Mouse (Mus musculus): ENCODE measurements at regions not wholly inside any gene's neighbourhood (a gene's known extent, or its start where the extent isn't known, plus 50 kb on each side); places are given as distances from the start of the nearest gene placed in this dataset.

DNA sequence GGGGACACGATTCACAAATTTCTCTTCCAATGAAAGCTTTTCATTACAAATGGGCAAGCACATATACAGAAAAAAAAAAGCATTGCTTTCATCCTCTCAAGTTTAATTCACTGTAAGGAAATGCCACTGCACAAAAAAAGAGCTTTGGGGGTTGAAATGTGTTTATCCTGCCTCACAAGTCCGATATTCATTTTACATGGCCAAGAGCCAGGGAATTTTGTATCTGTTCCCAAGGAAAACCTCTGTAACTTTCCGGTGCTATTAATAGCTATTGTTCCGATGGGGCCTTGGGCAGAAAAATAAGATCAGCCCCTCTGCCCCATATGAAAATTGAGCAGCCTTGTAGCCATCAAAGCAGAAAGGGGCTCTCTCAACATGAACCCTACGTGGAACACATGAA lies 465.9 kb upstream of the Mki67 start:
- no peak for DNase-seq (ENCODE audit: low spot score)

DNA sequence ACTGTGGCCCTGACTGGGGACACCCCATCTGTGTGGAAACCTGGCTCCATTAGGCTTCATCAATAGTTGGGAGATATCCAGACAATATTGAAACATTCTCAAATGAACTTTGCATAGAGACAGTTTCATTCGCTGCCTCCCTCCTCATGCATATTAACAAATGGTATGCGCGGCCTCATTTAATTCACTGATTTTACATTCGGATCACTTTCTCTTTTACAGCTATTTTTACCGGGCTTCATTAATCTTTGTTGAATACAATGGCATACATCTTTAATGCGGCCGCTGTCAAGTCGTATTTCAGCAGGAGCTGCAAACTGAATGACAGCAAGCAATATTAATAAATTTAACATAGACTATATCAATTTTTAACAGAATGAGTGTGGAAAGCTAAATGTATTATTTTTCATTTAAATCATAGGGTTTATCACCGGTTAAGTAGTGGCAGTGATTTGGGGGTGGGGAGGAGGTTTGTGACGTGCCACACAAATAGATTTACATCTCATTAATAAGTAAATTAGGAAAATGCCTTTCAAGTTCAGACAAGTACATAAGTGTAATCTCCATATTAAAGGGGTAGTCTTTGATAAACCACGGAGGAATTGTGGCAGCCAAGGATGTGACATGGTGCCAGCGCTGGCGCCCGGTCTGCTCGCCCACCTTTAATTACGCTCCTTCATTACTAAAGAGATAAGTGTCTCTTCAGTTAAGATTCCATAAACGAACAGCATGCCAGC lies 480.4 kb upstream of the Mki67 start:
- DNase-seq (ENCODE audit: low spot score): no peak

DNA sequence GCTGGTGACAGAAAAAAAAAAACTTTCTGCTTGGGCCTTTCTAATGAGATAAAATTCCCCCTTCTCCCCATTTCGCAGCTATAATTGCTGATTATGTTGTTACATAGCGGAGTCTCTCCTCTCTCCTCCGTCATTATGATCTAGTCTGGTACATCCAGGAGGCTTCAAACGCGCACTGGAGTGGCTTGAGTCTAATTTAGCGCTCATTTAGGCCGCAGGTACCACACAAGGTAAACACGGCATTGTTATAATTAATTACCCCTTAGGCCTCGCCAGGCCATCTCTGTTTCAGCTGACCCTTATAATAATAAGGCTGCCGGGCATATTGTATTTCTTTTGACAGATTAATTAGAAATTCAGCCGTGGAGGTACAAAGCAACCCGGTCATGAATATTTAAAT lies 492.7 kb upstream of the Mki67 start:
- DNase-seq (ENCODE audit: low spot score): no peak

DNA sequence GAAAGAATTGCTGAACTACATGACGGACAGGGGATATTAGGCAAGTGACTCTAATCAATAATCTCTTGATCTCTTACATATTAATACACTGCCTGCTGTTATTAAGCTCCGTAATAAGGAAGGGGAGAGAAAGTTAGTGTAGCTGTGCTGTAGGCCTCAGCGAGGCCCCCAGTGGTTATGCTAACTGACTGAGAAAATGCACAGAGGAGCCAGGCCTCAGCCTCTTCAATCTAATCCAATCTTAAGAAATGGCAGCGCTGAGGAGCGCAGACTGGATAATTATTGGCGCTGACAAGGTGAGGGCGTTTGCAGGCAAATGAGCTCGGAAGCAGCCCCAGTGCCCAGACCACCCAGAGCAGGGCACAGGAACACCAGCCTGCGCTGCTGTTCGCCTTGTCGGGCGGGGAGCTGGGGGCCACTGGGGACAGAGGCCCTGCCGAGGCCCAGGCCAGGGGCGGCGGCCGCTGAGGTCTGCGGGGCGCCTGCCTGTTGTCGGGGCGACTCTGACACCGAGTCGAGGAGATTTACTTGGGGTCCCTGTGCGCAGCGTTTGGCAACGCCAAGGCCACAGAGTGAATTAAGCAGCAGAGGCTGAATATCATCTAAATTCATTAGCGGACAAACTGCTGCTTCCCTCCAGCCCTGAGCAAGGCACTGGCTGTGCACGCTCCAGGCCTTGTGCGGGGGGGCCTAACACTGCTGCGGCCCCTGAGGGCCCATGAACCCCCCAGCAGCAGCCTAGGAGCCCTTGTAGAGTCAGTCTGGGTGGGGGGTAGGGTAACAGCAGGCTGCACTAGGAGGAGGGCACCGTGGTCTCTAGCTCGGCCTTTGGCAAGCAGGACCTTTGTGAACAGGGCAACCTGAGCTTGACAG lies 493.4 kb upstream of the Mki67 start:
- DNase-seq (ENCODE audit: low spot score): no peak

DNA sequence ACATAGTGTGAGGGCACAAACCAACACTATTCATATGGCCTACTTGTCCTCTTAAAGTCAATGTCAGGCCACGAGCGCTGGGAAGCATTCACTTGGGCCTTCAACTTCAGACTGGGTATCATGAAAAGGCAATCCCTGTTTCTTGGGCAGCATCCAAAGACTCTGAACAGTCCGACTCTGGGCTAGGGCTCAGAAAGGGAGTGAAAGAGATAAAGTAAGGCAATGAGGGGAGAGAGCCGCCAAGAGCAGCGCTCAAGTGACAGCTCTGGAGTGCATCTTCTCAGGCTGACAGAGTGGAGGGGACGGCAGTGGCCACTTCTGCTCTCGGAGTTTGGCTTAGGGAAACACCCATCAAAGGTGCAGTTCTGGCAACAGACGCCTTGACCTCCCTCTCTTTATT lies 496.3 kb upstream of the Mki67 start:
- DNase-seq (ENCODE audit: low spot score): no peak

DNA sequence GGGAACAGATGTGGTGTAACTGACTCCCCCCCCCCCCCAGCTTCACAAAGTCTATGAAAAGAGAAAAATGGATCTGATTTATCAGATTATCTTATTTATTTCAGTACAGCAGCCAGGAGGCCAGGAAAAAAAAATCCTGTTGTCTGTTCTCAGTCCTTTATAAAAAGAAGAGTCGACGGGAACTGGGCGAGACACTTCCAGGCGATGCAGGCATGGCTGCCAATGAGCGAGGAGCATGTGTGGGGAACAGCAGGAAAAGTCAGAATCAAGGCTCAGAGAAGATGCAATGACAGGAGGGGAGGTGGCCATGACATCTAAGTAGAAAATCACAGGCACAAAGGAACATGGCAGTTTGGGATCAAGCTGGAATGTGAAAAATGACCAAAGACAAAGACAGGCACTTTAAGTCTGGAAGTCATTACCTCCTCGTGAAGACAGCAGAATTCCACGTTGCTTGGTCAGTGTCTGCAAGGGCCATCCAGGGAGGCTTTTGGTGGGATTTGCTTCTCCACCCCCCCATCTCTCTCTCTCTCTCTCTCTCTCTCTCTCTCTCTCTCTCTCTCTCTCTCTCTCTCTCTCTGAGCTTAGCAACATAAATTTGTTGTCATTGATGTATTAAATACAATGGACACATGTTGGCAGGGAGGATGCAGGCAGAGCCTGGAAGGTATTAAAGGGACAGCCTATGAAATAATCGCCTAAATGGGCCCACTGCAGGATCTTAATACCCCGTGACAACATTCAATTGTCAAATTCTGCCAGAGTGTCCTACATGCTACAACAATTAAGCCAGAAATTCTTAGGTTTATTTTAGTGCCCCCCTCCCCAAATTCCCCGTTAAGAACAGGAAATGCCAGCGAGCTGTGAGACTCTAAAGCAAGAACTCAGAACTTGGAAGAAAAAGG lies 497.1 kb upstream of the Mki67 start:
- DNase-seq (ENCODE audit: low spot score): no peak

DNA sequence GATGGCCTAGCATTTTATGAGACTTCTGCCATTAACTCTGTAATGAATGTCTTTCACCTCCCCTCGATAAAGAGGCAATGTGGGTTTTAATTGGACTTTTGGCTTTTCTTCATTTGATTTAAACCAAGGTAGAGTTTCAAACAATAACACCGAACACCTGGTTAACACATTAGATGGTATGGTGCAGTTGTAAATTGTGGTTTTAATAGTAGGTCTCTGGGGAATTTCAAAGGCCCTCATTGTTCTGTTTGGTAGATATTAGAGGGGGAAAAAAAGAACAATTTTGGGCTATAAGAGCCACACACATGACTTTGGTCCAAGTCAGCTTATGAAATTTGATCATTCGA lies 497.8 kb upstream of the Mki67 start:
- DNase-seq (ENCODE audit: low spot score): no peak

DNA sequence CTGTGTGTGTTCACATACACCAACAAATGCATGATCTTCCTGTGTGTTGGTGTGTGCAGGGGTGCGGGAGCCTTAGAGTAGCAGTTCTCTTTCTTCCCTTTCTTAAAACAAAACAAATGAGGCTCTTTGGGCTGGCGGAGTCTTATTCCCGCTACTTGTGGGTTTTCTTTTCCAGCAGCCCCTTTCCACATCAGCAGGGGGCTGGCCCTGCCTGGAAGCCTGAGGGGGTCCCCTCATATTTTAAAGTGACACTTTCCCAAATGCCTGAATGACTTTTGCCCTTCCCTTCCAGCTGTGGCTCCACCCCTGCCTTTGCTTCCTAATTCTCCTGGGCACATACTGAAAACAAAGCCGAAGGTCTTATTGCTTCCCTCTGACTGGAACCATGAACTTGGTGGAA lies 498.3 kb upstream of the Mki67 start:
- no peak for DNase-seq (ENCODE audit: low spot score)

DNA sequence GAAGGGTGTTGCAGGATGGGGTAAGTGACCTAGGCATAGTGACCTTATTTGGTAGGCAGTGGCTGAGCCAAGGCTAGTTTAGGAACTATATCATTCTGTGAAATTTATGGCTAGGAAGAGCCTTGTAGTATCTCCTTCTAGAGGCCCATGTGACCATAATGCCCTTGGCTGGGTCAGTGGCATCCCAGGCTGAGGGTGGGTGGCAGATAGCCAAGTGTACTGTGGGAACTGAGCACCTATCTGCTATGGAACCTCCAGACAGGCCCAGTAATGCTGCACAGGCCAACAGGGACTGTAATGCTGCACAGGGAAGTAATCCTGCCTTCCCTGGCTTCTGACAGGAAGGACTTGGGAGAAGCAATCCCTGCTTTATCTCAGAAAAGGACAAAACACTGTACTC lies 500.6 kb upstream of the Mki67 start:
- DNase-seq (ENCODE audit: low spot score): no peak

DNA sequence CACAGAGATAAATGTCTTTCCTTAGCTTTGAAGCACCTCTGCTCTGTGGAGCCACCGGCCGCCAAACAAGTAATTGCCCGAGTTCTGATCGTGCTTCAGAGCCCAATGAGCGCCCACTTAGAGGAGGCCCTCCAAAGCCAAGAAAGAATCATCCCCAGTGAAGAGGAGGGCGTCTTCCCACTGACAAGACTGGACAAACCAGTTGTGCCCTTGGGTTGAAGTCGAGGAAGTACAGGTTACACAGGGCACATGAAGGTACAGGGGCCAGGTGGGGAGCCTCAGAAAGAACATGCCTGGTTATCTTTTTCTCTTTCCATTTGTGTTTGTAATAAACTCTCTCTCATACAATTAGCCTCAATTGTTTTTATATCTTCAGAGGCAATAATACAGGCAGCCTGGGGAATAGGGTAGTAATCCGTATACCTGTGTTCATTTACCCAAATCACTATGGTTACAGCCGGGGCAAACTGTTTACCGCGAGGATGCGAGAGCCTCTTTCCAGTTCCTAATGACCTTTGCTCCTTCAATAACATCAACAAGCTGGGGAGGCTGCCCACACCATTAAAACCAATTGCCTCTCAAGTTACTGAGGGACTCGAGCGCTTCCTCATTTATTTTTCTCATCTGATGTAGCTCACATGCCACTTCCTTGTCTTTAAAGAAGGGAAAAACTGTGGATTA lies 503.5 kb upstream of the Mki67 start:
- DNase-seq (ENCODE audit: low spot score): no peak

DNA sequence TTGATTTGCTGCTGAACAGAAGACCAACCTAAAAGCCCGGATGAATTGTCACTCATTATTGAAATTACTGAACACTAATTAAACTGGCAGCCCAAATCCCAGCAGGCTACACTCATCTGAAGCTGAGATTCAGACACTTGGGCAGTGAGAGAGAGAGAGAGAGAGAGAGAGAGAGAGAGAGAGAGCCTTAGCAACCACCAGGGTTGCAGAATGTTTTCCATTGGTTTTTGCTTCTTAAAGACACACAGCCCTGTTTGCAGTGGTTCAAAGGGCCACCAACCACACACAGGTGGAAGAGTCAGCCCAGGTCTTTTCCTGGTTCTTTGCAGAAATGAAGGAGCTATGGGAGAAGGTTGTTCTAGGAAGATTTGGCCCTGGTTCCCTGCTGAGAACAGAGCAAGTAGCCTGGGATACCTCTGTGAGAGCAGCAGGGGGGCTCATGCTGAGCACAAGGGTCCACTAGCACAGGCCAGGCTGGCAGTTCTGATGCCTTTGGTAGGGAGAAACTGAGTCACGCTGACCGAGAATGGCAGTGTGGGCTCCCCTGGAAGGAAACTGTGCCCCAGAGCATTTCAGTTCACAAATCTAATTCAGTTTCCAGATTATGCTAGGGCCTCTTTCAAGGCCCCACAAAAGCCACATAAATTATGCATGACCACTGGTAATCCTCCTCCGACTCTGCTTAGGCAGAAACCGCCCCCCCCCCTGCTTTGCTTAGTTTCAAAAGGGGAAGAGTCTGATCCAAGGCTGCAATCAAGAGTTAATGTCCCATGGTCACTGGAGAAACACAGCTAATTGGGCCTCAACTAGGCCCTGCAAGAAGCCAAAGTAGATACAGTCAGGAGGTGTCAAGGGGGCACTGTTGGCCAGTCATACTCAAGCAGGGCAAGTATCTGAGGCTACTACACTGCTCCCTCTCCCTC lies 504.3 kb upstream of the Mki67 start:
- DNase-seq (ENCODE audit: low spot score): no peak

DNA sequence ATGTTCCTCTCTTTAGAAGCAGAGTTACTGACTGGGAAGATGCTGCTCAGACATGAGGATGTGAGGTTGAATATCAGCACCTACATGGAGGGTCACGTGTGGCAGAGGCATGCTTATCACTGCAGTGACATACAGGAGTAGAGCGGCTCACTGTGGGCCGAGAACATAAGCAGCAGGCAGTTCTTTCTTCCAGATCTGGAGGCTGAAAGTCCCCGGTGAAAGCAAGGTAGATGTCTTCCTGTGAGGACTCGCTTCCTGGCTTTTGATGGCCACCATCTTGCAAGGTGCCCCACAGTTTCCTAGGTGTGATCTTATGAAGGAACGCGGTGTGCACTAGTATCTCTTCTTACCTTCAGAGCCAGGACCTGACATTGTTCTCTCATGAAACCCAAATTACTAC lies 505.5 kb upstream of the Mki67 start:
- DNase-seq (ENCODE audit: low spot score): no peak

DNA sequence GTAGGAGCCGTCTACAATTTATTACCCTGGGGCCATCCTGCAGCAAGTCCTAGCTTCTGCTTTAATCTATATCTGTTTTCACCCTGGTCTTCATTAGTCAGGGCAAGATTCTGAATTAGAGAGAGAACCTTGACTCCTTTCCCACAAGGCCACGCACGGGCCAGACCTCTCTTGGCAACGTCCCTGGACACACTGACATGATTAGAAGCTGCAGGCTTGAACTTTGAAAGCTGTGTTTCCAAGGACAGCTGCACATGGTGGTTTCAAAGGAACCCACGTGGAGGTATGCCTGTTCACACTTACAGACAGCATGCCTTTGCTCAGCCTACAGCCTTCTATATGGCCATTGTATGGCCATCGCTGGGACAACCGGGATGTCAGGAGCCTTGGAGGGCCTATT lies 509.9 kb upstream of the Mki67 start:
- DNase-seq (ENCODE audit: low spot score): no peak

DNA sequence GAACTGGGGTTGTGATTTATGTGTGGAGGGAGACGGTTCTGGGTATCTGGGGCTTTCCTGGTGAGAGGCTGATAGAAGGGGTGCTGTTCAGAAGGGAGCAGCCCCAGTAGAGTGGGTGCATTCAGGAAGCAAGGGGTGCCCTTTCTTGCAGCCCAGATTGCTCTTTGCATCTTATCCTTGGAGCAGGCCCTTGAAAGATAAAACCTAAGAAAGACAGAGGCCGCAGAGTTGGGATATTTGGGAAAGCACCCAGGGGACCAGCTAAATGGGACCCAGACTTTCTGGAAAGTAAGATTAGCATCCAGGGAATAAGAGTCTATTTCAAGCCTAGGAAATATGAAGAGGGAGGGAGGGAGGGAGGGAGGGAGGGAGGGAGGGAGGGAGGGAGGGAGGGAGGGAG lies 512.2 kb upstream of the Mki67 start:
- DNase-seq (ENCODE audit: low spot score): no peak

DNA sequence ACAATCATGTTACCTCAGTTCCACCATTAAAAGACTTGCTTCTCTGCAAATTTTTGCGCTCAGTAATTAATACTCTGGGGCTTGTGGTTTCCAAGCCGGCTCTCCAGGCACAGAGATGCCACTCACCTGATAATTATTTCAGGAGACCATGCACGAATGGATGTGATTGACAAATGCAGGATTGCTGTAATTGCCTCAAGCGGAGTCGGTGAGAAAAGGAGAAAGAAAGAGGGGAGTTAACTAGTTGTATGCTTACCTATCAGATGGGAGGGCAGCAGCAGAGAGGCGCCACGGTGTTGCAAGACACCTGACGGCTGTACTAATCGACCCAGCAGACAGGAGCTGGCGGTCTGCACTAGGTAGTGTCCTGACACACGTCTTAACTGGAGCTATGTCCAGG lies 513.4 kb upstream of the Mki67 start:
- DNase-seq (ENCODE audit: low spot score): no peak

DNA sequence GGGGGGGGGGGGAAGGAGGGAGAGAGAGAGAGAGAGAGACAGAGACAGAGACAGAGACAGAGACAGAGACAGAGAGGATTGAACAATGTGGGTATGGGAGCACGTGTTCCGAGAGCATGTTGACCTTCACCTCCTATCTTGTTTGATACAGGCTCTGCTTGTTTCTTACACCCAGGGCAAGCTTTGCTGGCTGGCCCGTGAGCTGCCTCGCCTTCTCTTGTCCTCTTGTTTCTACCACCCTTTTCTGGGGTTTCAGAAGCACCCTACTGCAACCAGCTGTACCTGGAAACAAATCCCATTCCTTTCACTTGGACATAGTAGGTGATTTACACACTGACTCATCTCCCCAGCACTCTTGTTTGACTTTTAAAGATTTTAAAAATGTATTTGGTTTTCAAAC lies 516.0 kb upstream of the Mki67 start:
- no peak for DNase-seq (ENCODE audit: low spot score)

DNA sequence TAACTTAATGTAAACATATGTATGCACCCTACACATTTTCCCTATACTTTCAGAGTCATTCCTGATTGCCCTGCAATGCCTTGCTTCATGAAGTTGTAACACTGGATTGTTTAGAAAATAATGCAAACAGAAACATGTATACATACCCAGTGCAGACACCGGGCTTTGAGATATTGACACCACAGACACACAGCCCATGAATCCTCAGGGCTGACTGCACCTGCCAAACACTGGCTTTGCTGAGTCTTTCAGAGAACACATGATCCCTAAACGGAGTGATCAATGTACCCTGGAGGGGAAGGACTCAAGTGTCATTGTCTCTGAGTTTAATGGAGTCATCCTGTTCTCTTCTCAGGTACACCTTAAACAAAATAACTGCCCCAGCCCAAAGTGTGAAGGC lies 519.4 kb upstream of the Mki67 start:
- no peak for DNase-seq (ENCODE audit: low spot score)

DNA sequence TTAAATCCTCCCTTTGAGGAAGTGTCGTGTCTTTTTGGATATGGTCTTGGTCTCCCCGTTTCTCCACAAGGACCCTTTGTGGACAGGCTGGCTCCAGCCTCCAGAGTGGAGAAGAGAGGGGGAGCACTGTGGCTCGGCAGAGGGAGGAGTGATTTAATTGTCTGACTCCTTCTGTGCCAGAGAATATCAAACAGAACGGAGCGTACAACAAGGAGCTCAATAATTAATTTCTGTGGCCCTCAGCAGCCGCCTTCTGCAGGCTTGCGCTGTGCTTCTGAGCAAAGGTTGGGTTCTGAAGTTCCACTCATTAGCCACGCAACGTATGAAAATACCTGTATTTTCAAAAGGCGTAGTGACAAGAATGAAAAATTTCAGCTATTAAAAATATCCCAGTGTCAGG lies 520.2 kb upstream of the Mki67 start:
- DNase-seq (ENCODE audit: low spot score): no peak

DNA sequence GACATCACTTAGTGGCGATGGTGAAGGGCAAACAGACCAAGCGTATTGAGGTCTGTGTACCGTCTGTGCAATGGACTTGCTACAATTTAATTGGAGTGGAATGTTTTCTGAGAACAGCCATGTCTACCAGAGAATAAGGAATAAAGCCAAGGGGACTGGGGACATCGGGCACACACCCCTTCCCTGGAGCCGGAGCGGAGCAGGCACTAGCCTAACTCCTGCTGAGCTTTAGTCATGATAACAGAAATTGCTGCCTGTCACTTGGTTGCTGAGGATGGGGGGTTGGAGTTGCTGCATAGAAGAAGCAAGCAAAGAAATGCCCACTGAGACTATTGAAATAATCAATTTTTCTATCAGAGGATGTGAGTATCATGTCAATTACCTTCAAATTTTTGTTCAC lies 549.5 kb upstream of the Mki67 start:
- no peak for DNase-seq (ENCODE audit: low spot score)

DNA sequence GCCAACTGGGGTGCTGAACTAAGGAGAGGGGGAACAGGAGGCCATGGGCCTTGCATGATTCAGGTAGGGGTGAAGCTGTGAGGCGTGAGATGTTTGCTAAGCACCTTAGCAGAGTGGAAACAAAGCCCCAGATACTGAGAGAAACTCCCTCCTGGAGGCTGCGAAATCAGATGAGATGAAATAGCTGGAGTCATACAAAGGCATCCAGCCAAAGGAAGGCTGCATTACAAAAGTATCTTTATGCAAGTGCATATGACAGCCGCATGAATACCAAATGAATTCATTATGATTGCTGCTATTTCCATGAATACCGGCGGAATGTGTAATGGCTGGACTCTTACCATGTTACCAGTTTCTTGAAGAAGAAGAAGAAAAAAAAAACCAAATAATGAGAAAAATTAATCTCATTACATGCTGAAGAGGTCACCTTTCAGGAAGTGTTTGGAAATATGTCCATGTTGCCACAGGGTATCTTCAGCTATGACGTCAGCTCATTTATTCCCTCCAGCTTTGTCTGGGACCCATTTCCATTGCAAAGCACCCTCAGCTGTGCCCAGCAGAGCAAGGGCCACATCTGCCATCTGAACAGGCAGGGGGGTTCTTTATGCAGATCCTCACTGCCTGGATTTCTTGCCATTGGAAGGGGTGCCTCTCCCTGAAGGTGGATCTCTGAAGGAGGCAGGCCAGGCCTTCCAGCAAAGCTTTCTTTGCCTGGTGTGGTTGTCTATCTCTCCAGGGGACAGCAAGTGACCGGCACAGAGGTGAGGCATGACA lies 551.7 kb upstream of the Mki67 start:
- no peak for DNase-seq (ENCODE audit: low spot score)
